Mouse (Mus musculus): ENCODE results near the gene Pip5k1c.

Pip5k1c gene

GRCm38 (mm10) chr10:81366477-81367206 is 73.9 kb downstream of the Pip5k1c start:
- in situ Hi-C loops (cut with MboI) = no loop called here

GRCm38 (mm10) chr10:81367207-81367495 is 74.4 kb downstream of the Pip5k1c start:
- in situ Hi-C loops (cut with MboI) = no loop called here
